Mouse (Mus musculus) mouse trophoblast stem cell (cell line): Measurements from ENCODE around the gene Lgals2.

Experiments
- in situ Hi-C, 2 experiments: fragments of 300-500 bp; cut with MseI, MboI; formaldehyde crosslinking; loops; 2 replicates in 1 of 2; 3 replicates in 1 of 2; pipeline ENCODE4 v1.15.1; 2025

The Lgals2 gene

DNA sequence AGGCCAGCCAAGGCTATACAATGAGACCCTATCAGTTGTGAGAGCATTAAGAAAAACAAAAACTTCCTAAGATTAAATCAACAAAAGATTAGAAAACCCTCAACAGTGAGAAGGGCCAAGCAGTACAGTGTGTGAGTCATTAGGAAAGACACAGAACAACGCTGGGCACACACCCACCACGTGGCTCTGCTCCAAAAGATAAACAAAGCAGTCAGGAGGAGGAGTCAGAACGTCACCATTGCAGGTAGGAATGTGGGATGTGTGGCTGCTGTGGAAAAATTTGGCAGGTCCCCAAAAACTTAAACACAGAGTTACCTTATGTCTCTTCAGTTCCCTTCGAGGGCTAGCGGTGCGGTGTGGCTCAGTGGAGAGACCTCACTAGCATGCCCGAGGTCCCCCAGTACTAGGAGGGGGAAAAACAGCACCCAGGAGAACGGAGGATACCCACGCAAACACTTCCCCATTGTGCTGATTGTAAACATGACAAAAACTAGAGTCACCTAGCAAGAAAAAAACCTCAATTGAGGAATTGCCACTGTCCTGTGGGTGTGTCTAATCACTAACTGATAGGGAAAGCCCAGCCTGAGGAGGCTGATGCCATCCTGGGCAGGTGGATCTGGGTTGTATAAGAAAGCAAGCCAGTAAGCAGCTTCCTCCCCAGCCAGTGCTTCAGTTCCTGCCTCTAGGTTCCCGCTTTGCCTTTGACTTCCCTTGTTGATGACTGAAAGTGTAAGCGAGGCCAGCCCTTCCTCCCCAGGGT lies 39.8 kb downstream of the Lgals2 start:
- in situ Hi-C loops, result no loop called here

DNA sequence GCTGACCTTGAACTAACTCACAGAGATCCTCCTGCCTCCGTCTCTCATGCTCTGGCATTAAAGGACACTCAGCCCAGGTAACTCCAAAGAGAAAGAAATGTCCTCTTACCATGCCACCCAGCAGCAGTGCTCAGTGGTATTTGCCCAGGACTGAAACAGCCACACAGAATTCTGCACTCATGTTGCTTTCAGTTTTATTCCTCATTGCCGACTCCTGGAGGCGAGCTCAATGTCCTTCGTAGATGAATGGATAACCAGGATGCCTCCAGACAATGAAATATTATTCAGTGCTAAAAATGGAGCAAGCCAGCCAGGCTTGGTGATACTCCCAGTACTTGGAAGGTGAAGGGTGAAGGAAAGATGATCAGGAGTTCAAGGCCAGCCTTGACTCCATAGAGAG lies 41.7 kb downstream of the Lgals2 start:
- in situ Hi-C loops, result no loop called here

DNA sequence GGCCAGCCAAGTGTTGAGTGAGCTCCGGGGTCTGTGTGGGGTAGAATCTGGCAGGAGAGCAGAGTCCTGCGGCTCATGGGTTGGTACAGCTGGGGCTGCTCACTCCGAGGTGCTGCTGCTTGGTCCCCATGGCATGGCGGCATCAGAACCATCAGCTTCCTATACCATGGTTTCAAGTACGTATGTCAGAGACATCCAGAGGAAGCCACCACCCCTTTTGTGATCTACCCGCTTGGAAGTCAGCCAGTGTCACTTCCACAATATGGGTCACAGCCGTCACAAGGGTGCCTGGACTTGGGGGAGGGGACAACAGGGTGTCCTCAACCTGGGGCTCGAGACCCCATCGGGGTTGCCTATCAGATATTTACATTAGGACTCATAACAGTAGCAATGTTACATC lies 45.2 kb downstream of the Lgals2 start:
- in situ Hi-C loops, result no loop called here

DNA sequence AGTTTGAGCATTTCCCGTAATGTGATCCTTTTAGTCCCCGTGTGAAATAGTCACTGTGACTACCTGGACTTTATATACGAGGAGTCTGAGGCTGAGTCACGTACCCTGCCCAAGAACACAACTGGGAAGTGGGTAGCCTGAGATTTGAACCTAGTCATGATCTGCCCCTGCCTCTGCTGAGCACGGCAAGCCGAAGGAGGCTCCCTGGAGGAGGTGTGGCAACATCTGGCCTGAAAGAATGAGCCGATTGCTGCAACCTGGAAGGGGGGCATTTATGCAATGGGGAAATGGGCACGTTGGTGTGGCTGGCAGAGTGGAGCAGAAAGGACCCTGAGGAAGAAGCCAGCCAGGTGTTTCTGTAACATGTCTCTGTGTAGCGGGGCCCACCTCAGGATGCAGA lies 45.6 kb downstream of the Lgals2 start:
- in situ Hi-C loops, result no loop called here

DNA sequence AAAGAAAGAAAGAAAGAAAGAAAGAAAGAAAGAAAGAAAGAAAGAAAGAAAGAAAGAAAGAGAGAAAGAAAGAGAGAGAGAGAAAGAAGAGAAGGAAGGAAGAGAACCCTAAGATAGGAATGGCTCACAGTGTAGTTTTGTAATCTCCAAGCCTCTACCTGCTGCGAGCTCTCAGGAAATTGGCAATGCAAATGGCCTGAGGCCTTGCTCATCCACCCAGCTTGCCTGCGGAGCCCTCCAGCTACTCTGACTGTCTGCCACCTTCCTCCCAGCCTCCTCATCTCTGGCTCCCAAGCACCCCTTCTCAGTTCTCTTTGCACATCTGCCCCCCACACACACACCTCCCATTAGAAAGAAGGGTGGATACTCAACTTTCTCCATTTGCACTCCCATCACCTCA lies 46.3 kb downstream of the Lgals2 start:
- in situ Hi-C loops, result no loop called here

DNA sequence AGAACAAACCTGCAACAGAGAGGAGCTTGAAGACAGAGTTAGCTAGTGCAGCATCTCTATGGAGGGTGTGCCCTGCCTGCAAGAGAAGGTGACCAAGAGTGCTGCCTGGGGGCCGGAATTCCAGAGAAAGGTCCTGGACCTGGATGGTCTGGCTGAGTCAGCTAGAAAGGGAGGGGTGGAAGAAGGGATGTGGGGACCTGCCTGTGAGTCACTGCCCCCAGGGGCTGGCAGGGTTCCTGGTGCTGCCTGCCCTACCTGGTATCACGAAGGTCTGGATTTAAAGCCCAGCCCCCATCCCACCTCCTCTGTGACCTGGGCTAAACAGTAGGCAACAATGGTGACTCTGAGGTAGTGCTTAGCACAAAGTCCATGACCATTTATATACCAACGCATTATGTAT lies 48.2 kb downstream of the Lgals2 start:
- in situ Hi-C loops, result no loop called here

DNA sequence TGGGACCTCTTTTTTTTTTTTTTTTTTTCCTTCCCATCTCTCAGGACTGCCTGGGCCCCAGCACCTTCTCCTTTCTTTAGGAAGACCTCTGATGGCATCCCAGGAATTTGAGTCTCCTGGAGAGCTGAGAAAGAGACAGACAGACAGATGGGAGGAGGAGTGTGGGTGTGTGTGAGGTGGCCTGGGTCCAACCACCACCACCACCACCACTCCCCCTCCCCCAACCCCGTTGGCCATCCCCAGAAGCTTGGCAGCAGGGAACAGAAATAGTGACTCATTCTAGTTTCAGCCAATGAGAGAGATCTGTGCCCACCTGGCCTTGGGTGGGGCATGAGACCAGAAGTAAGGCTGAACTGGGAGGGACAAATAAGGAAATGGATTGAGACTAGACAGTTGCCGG lies 48.7 kb downstream of the Lgals2 start:
- in situ Hi-C loops, result no loop called here

DNA sequence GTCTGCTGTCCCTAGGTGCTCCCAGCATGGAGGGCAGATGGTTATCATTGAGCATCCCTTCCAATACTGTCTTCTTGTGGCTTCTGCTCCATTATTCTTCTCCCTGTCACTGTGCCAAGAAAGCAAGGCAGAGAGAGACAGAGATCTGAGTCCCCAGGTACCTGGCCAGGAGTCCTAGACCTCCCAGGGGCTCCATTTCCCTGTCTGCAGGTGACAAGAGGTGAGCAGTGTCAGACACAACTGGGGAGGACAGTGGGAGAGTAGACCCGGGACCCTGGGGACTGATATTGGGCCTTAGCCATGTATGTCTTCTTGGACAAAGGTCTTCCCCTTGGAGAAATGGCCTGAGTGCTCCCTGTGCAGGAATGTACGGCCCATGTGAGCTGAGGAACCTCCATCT lies 50.0 kb downstream of the Lgals2 start:
- in situ Hi-C loops, result no loop called here

DNA sequence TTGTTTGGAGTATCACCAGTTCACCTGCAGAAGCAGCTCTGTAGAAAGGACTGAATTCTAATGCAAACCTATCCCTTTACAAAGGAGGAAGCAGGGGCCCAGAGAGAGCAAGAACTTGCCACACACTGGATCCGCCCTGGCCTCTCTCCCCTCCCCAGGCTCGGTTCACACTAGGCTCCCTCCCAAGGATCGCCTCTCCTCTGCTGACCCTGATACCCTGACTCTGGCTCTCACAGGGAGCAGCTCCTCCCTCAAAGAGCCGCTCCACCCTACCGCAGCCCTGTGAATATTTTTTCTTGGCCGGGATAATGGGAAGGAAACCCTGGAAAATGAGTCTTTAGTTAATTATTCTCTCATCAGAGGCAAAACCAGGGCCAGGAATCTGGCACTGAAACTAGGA lies 51.0 kb downstream of the Lgals2 start:
- in situ Hi-C loops, result no loop called here

DNA sequence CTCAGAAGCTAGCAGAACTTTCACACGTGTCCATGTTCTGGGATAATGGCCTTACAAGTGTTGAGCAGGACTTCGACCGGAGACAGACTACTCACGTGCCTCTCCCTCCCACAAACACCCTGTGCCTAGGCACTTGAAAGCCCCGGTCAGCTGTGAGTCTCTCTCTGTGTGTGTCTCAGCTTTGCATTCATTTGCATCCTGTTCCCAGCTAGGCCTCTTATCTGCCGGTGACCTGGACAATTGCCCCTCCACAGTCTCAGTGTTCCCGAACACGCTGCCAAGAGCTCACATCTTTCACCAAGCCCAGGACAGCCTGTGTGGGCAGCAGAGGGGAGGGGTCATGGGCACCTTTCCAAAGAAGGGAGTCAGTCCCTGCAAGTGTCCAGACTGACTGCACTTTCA lies 51.8 kb downstream of the Lgals2 start:
- in situ Hi-C loops, result no loop called here

DNA sequence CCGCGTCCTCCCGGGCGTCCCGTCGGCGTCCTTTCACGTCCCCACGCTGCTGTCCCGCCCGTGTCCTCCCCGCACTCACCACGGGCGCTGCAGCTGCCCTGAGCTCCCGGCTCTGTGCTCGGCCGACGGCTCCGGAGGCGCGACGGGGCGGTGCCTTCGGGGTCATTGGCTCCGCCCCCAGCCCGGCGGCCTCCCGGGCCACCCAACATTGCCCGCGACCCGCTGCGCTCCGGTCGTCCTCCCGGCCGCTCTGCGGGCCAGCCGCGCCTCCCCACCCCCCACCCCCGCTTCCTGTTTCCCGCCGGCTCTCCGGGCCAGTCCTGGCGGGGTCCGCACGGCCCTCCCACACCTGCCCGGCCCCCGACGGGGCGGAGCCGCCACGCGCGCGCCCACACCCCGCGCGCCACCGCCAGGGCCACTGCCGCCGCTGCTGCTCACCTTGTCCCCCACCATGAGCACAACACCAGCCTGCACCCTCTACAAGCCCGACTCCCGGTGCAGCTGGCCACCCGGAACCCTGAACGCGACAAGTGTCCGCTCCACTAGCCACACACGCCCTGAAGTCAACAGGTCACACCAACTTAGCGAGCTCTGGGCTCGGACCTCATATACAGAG lies 52.4 kb downstream of the Lgals2 start, which contains the start of gene Card10:
Card10 (minus strand) TSS at position 267 of the 616 bp plus-strand sequence.
- in situ Hi-C loops, result no loop called here

DNA sequence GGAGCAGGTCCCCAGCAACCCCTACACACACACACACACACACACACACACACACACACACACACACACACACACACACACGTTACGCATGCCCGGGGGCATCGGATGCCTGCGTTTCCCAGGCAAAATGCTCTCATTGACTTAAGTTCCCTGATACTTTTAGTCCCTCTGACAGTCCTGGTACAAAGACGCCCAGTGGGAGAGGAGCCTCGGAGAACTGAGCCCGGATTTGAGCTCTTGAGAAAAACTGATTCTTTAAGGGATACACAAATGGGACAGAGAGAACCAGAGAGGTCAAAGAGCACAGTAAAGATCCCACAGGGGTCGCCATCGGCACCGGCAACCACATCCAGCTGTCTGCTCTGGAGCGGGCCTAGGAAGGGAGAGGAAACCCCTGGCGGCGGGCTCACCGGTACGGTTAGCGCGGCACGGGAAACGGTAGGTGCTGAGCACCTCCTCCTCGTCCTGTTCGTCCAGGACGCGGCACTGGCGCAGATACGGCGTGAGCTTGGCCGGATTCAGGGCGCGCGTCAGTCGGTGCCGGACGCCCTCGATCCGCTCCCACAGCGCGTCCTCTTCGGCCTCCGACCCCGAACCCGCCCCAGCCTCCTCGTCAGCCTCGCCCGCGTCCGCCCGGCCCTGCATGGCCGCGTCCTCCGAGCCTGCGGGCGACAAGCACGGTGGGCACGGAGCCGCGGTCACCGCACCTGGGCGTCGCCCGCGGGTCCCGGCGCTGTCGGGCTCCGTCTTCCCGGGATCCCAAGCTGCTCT lies 53.2 kb downstream of the Lgals2 start:
- in situ Hi-C loops, result no loop called here

DNA sequence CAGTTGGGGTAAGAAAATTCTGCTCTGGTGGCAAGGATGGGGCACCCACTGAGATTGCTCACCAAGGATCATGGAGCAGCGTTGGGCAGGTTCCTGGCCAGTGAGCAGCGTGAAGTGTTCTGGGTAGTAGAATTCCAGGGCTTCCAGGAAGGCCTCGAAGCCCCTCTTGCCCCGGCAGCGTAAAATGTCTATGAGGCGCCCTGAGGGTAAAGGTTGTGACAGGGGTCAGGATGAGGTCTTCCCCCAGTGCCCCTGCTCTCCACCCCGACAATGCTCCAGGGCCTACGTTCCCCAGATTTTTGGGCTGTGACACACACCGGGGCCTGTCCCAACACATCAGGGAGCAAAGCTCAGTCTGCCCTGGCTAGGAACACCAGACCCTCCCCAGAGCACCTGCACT lies 53.8 kb downstream of the Lgals2 start:
- in situ Hi-C loops, result no loop called here
